Comparison of ENCODE assay signal across 11 mouse cellular contexts in the genomic region with DNA sequence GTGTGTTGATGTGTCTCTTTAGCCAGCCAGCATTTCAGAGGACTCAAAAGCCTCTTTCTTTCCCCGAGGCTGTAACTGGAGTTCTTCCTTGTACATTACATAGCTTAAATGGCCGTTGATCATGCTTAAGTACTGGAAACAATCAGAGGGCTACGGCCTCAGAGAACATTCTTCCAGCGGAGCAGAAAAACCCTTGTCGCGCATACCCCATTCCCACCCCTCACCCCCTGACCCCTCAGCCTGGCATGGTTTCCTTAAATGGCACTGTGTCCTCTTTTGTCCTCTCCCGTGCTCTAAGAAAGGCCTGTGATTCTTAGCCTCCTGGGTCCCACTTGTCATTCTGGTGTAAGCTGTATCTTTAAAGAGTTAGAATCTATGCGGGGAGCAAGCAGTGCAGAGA.
DNase-seq lines count a peak whose midpoint lies in the region; ATAC-seq and TF ChIP-seq lines count a peak whose summit lies in the region.
"Had no signal": no experiment of that assay in that cellular context is flagged by ENCODE, and none has a peak within 500 bp of the region (broad histone marks: within the 10 kb centered on the region; RNA-seq: fewer than 3 reads in every experiment).

No protein-coding gene starts in this region.

- no peaks in the 10 kb centered on the region for H3K27me3 ChIP-seq in hindbrain, postnatal 0 days (ENCODE audit: insufficient read depth, low read length)
- no peaks in the 10 kb centered on the region for H3K27me3 ChIP-seq in hindbrain, embryonic 14.5 days (ENCODE audit: control insufficient read depth, insufficient read depth, low read length)
- H3K27me3 ChIP-seq in limb, embryonic 13.5 days, result no peaks in the 10 kb centered on the region

- DNase-seq in hindbrain, postnatal 0 days (ENCODE audit: low spot score), result peak; percentile 14
- DNase-seq in hindbrain, embryonic 14.5 days (ENCODE audit: low spot score), result no peak
- DNase-seq in ZHBTc4 (ENCODE audit: low read depth, low spot score), result peak; percentile 10
- peak; percentile 50 for DNase-seq in embryo, embryonic 10.5 days (ENCODE audit: low spot score)
- DNase-seq in urinary bladder, adult 18-20 months (ENCODE audit: low spot score in 2 of 2), result no peak
- DNase-seq in thymus, postnatal 0 days (ENCODE audit: low spot score), result no peak
- DNase-seq: gastrocnemius, adult 2 months; kidney, adult 2 months had no signal

- H3K36me3 ChIP-seq in hindbrain, postnatal 0 days (ENCODE audit: insufficient read depth, low read length), result no peaks in the 10 kb centered on the region
- no peaks in the 10 kb centered on the region for H3K36me3 ChIP-seq in hindbrain, embryonic 14.5 days (replicated peaks; ENCODE audit: control insufficient read depth, insufficient read depth)
- no peaks in the 10 kb centered on the region for H3K36me3 ChIP-seq in limb, embryonic 13.5 days

- H3K27ac ChIP-seq in hindbrain, postnatal 0 days, result peak overlapping the region; percentile 27; the same call in 1 of the 2 replicates
- H3K27ac ChIP-seq in hindbrain, embryonic 14.5 days, result no peak overlapping the region
- H3K27ac ChIP-seq in limb, embryonic 13.5 days, result 0 out of 2 replicates have a peak overlapping the region, but pooled peaks have one; percentile 28

- no peak for ATAC-seq in hindbrain, postnatal 0 days
- ATAC-seq in hindbrain, embryonic 14.5 days (ENCODE audit: low FRiP score), result no peak
- no peak for ATAC-seq in limb, embryonic 13.5 days (ENCODE audit: low FRiP score, low read depth)

- H3K4me3 ChIP-seq in hindbrain, postnatal 0 days (ENCODE audit: low read length), result no peak overlapping the region
- H3K4me3 ChIP-seq in hindbrain, embryonic 14.5 days (replicated peaks; ENCODE audit: low read length), result no peak overlapping the region
- H3K4me3 ChIP-seq in limb, embryonic 13.5 days, result no peak overlapping the region
- H3K4me3 ChIP-seq: gastrocnemius, adult 2 months; megakaryocyte, embryonic 14.5 days had no signal

- peaks cover 3% of the 10 kb centered on the region; the same call in 1 of the 2 replicates for H3K9me3 ChIP-seq in hindbrain, postnatal 0 days (ENCODE audit: low read length)
- peaks cover 2% of the 10 kb centered on the region; the same call in 1 of the 2 replicates for H3K9me3 ChIP-seq in hindbrain, embryonic 14.5 days (ENCODE audit: control insufficient read depth, low read length)
- H3K9me3 ChIP-seq in limb, embryonic 13.5 days, result peaks cover under 1% of the 10 kb centered on the region; the same call in 1 of the 2 replicates

- no peak for TF ChIP-seq CTCF in hindbrain, postnatal 0 days (IDR thresholded peaks at IDR 0.05; ENCODE audit: low read depth)

- 21% methylated on average over 8 of the region's 8 CpGs for WGBS in hindbrain, postnatal 0 days
- WGBS in hindbrain, embryonic 14.5 days, result 10% methylated on average over 8 of the region's 8 CpGs
- WGBS in limb, embryonic 13.5 days, result 47% methylated on average over 8 of the region's 8 CpGs

- H3K4me1 ChIP-seq in hindbrain, postnatal 0 days (ENCODE audit: insufficient read depth, low read length), result peaks cover 6% of the 10 kb centered on the region
- peaks cover 11% of the 10 kb centered on the region; the same call in 1 of the 2 replicates for H3K4me1 ChIP-seq in hindbrain, embryonic 14.5 days (replicated peaks; ENCODE audit: control insufficient read depth, insufficient read depth, low read length)
- peaks cover 26% of the 10 kb centered on the region for H3K4me1 ChIP-seq in limb, embryonic 13.5 days

- no peak overlapping the region for H3K4me2 ChIP-seq in hindbrain, postnatal 0 days (ENCODE audit: low read depth, low read length)
- H3K4me2 ChIP-seq in hindbrain, embryonic 14.5 days (replicated peaks), result no peak overlapping the region
- H3K4me2 ChIP-seq in limb, embryonic 13.5 days (replicated peaks), result no peak overlapping the region
- H3K4me2 ChIP-seq: liver, embryonic 11.5 days had no signal

- H3K9ac ChIP-seq in hindbrain, postnatal 0 days (replicated peaks; ENCODE audit: low read length), result no peak overlapping the region
- H3K9ac ChIP-seq in hindbrain, embryonic 14.5 days, result no peak overlapping the region
- H3K9ac ChIP-seq in limb, embryonic 13.5 days, result no peak overlapping the region

Comparison
In these comparisons a context has a peak if more than half of its experiments do, and no peak if none do; other contexts are left out.
1. DNase-seq: peak in hindbrain, postnatal 0 days (single experiment), ZHBTc4 (single experiment) and embryo, embryonic 10.5 days (single experiment); none in hindbrain, embryonic 14.5 days (single experiment), urinary bladder, adult 18-20 months (0 of 2) and thymus, postnatal 0 days (single experiment).